Mouse (Mus musculus) limb, embryonic 14.5 days (tissue): ENCODE measurements around the gene Atp1a3. TPM values are rescaled to one million over a fixed set of nuclear protein-coding genes. Genes with fewer than 3 reads are reported as not detected.

Experiments used
- ATAC-seq: fragments of 200-750 bp; cut with Nextera tagmentation; 2 replicates; pipeline ENCODE4 v1.8.0; 2017; ENCODE audit warnings: low read depth, moderate number of reproducible peaks, moderate TSS enrichment; ENCODE audit not compliant: low FRiP score
- DNase-seq: peaks from one replicate; pipeline ENCODE4 v3.0.0-alpha.2; 2015; ENCODE audit warnings: low spot score
- H3K27ac ChIP-seq: fragments of 300-500 bp; sonication (generic); replicated peaks from 2 replicates; pipeline ENCODE4 v1.5.1; 2014; ENCODE audit warnings: low read depth, mild to moderate bottlenecking, low read length, moderate library complexity, mixed read lengths
- H3K27me3 ChIP-seq: fragments of 300-500 bp; sonication (generic); 2 replicates; pipeline ENCODE4 v1.6.1; 2014; ENCODE audit warnings: low read length, mixed read lengths; ENCODE audit not compliant: control insufficient read depth, insufficient read depth
- H3K36me3 ChIP-seq: fragments of 300-500 bp; sonication (generic); 2 replicates; pipeline ENCODE4 v1.6.1; 2014; ENCODE audit warnings: mild to moderate bottlenecking, low read length, moderate library complexity, mixed read lengths; ENCODE audit not compliant: control insufficient read depth, insufficient read depth
- H3K4me1 ChIP-seq: fragments of 300-500 bp; sonication (generic); 2 replicates; pipeline ENCODE4 v1.6.1; 2014; ENCODE audit warnings: antibody characterized with exemption, low read length, mixed read lengths; ENCODE audit not compliant: control insufficient read depth, insufficient read depth
- H3K4me2 ChIP-seq: fragments of 300-500 bp; sonication (generic); replicated peaks from 2 replicates; pipeline ENCODE4 v1.6.1; 2014; ENCODE audit warnings: low read depth, mild to moderate bottlenecking, low read length, moderate library complexity; ENCODE audit not compliant: severe bottlenecking
- H3K4me3 ChIP-seq: fragments of 300-500 bp; sonication (generic); replicated peaks from 2 replicates; pipeline ENCODE4 v1.5.1; 2014; ENCODE audit warnings: low read length
- H3K9ac ChIP-seq: fragments of 300-500 bp; sonication (generic); 2 replicates; pipeline ENCODE4 v1.6.1; 2014; ENCODE audit warnings: mild to moderate bottlenecking, low read depth, low read length, moderate library complexity; ENCODE audit not compliant: severe bottlenecking
- H3K9me3 ChIP-seq: fragments of 300-500 bp; sonication (generic); 2 replicates; pipeline ENCODE4 v1.6.1; 2016; ENCODE audit warnings: low read length; ENCODE audit not compliant: control insufficient read depth
- POLR2A ChIP-seq: fragments of 200-500 bp; IDR thresholded peaks from 2 replicates; pipeline ENCODE4 v1.8.0; 2012; ENCODE audit warnings: inconsistent platforms, mild to moderate bottlenecking, moderate library complexity, borderline replicate concordance; ENCODE audit not compliant: insufficient read depth, insufficient read length; ENCODE audit errors: extremely low read depth
- WGBS: fragments of 180-500 bp; shearing (Covaris S2); extraction: QIAGEN DNeasy Blood & Tissue Kit; methylation state at CpG from one replicate; pipeline ENCODE4 v1.1.7; 2014; 5-methylcytosine and 5-hydroxymethylcytosine counted together
- polyA plus RNA-seq, 2 experiments: library from polyadenylated mRNA; depleted of rRNA in 1 of 2; stranded (reverse) in 1 of 2; unstranded in 1 of 2; fragments of >200 nt; fragmentation: Nextera tagmentation in 1 of 2; extraction: Ambion mirVana in 1 of 2; gene quantifications; 2 replicates each; pipeline versions ENCODE4 v1.2.1 to v1.2.3; 2012 to 2014

Gene Atp1a3
- polyA plus RNA-seq, 2 experiments: 0.69 to 0.84 TPM

GRCm38 (mm10) chr7:24974893-24975595 is 30.7 kb downstream of the Atp1a3 start:
- Histone ChIP-seq H3K4me2 (no peak overlapping the region), H3K27ac (no peak overlapping the region), H3K9ac (no peak overlapping the region), H3K4me3 (no peak overlapping the region), H3K4me1 (no peaks in the 10 kb centered on the region), H3K9me3 (no peaks in the 10 kb centered on the region), H3K27me3 (no peaks in the 10 kb centered on the region), H3K36me3 (no peaks in the 10 kb centered on the region; the same call in 1 of the 2 replicates)
- ATAC-seq: no peak
- DNase-seq: peak; percentile 47
- TF ChIP-seq POLR2A: no peak
- WGBS: 30% methylated on average over 9 of the region's 9 CpGs

GRCm38 (mm10) chr7:24973902-24974301 is 31.9 kb downstream of the Atp1a3 start:
- Histone ChIP-seq H3K4me3 (no peak overlapping the region), H3K27me3 (no peaks in the 10 kb centered on the region), H3K9ac (no peak overlapping the region), H3K4me1 (no peaks in the 10 kb centered on the region), H3K9me3 (no peaks in the 10 kb centered on the region), H3K27ac (no peak overlapping the region), H3K4me2 (no peak overlapping the region), H3K36me3 (peaks cover 6% of the 10 kb centered on the region; the same call in 1 of the 2 replicates)
- no peak for TF ChIP-seq POLR2A
- 64% methylated on average over 5 of the region's 5 CpGs for WGBS
- DNase-seq (no peak), ATAC-seq (no peak)

- 85% methylated on average over 4 of the region's 4 CpGs for WGBS
- no peak for TF ChIP-seq POLR2A
Observed at GRCm38 (mm10) chr7:24973208-24973607, 32.5 kb downstream of the Atp1a3 start.

GRCm38 (mm10) chr7:24971972-24972893 is 33.5 kb downstream of the Atp1a3 start, which contains the start of gene Rabac1:
Gene Rabac1 (minus strand): TSS chr7:24972754.
- peaks cover 6% of the 10 kb centered on the region; the same call in 1 of the 2 replicates for H3K36me3 ChIP-seq
- no peaks in the 10 kb centered on the region for H3K27me3 ChIP-seq
- H3K9me3 ChIP-seq: no peaks in the 10 kb centered on the region
- ATAC-seq (peak; percentile 94), DNase-seq (peak; percentile 94)
- peak within 1 kb of the TSS; percentile 61 for H3K4me3 ChIP-seq
- H3K27ac ChIP-seq: peak within 1 kb of the TSS; percentile 63
- no peaks in the 10 kb centered on the region for H3K4me1 ChIP-seq
- peak within 1 kb of the TSS; percentile 63 for H3K9ac ChIP-seq
- peak; percentile 80; the same call in 1 of the 2 replicates for TF ChIP-seq POLR2A
- peak within 1 kb of the TSS; percentile 74 for H3K4me2 ChIP-seq
- under 1% methylated on average over 45 of the region's 45 CpGs for WGBS

More at GRCm38 (mm10) chr7:24973208-24973607, 32.5 kb downstream of the Atp1a3 start:
- no peak overlapping the region for H3K9ac ChIP-seq
- no peak overlapping the region for H3K4me2 ChIP-seq
- H3K9me3 ChIP-seq: no peaks in the 10 kb centered on the region
- H3K4me3 ChIP-seq: no peak overlapping the region
- no peaks in the 10 kb centered on the region for H3K27me3 ChIP-seq
- no peak for DNase-seq
- ATAC-seq: no peak
- peaks cover 6% of the 10 kb centered on the region; the same call in 1 of the 2 replicates for H3K36me3 ChIP-seq
- no peaks in the 10 kb centered on the region for H3K4me1 ChIP-seq
- H3K27ac ChIP-seq: no peak overlapping the region
